Mouse (Mus musculus) kidney, adult 2 months (tissue): Measurements from ENCODE around the gene Mapkapk3.

ENCODE experiments used
- CTCF ChIP-seq: fragments of 200-500 bp; conservative IDR thresholded peaks from 2 replicates; pipeline ENCODE4 v1.5.1; 2011; ENCODE audit warnings: low read depth, mild to moderate bottlenecking, control low read depth, low read length, moderate library complexity, mixed read lengths; ENCODE audit not compliant: insufficient read depth, insufficient read length
- POLR2A ChIP-seq: fragments of 200-500 bp; IDR thresholded peaks from one replicate; pipeline ENCODE4 v1.6.1; 2011; ENCODE audit warnings: low read depth, low read length, control low read depth

- TF ChIP-seq CTCF: no peak
- no peak for TF ChIP-seq POLR2A
These were observed 19.9 kb upstream of the Mapkapk3 start for GRCm38 (mm10) chr9:107309600-107309999.
